Mouse (Mus musculus) small intestine, adult 2 months (tissue): Measurements from ENCODE around the gene Mcpt9. TPM values are rescaled to one million over a fixed set of nuclear protein-coding genes. Genes with fewer than 3 reads are reported as not detected.
"Not testable (repeated sequence)": the region's sequence is repeated elsewhere in the genome, so short reads cannot be mapped to it uniquely, and the experiment has no call there.

Experiments
- H3K27ac ChIP-seq: fragments of 200-500 bp; 2 replicates; pipeline ENCODE4 v1.5.1; 2012; ENCODE audit warnings: low read depth, low read length, control low read depth, inconsistent platforms; ENCODE audit not compliant: insufficient read depth
- H3K27me3 ChIP-seq: fragments of 200-500 bp; 2 replicates; pipeline ENCODE4 v1.6.1; 2012; ENCODE audit warnings: mild to moderate bottlenecking, moderate library complexity, low read length, inconsistent platforms; ENCODE audit not compliant: control insufficient read depth, insufficient read depth
- H3K36me3 ChIP-seq: fragments of 200-500 bp; 2 replicates; pipeline ENCODE4 v1.6.1; 2012; ENCODE audit warnings: mild to moderate bottlenecking, low read length, control low read depth, inconsistent platforms; ENCODE audit not compliant: control insufficient read depth, insufficient read depth
- H3K4me1 ChIP-seq: fragments of 200-500 bp; 2 replicates; pipeline ENCODE4 v1.6.1; 2012; ENCODE audit warnings: low read length, inconsistent platforms, mixed read lengths; ENCODE audit not compliant: control insufficient read depth, insufficient read depth, insufficient read length
- H3K4me3 ChIP-seq: fragments of 200-500 bp; 2 replicates; pipeline ENCODE4 v1.5.1; 2012; ENCODE audit warnings: low read depth, mild to moderate bottlenecking, control low read depth, inconsistent platforms, low read length, moderate library complexity
- CTCF ChIP-seq: fragments of 200-500 bp; IDR thresholded peaks from 2 replicates; pipeline ENCODE4 v1.5.1; 2012; ENCODE audit warnings: low read depth, mild to moderate bottlenecking, control low read depth, inconsistent platforms, low read length, moderate library complexity, mixed read lengths; ENCODE audit not compliant: insufficient replicate concordance, insufficient read length; ENCODE audit errors: extremely low read depth
- POLR2A ChIP-seq: fragments of 200-500 bp; IDR thresholded peaks from 2 replicates; pipeline ENCODE4 v1.6.1; 2012; ENCODE audit warnings: low read depth, mild to moderate bottlenecking, control low read depth, inconsistent platforms, low read length, moderate library complexity
- WGBS: fragments of 180-500 bp; shearing (Covaris S2); methylation state at CpG from one replicate; pipeline ENCODE4 v1.1.7; 2018; 5-methylcytosine and 5-hydroxymethylcytosine counted together
- polyA plus RNA-seq: library from polyadenylated mRNA; depleted of rRNA; stranded (reverse); fragments of >200 nt; gene quantifications from 2 replicates; pipeline ENCODE4 v1.2.3, GENCODE M21; 2012; rRNA removed

The Mcpt9 gene
- polyA plus RNA-seq, 1 experiment: not detected

DNA sequence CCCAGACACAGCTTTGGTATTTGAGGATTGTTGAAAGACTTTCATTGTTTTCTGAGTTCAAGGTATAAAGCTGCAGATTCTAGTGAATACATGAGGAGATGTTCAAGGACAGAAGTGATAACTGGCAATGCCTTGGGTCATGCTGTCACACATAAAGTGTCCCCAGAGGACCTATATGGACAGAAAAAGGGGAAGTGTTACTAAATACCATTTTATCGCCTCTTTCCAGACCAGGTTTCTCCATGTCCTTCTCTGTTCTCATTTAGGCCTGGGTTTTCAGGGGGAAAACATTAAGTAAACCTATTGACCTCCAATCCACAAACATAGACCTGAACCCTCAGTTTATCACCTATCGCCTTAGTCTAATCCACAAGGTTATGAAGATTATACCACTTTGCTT lies 16.4 kb downstream of the Mcpt9 start:
- WGBS: 89% methylated on average over 2 of the region's 2 CpGs

DNA sequence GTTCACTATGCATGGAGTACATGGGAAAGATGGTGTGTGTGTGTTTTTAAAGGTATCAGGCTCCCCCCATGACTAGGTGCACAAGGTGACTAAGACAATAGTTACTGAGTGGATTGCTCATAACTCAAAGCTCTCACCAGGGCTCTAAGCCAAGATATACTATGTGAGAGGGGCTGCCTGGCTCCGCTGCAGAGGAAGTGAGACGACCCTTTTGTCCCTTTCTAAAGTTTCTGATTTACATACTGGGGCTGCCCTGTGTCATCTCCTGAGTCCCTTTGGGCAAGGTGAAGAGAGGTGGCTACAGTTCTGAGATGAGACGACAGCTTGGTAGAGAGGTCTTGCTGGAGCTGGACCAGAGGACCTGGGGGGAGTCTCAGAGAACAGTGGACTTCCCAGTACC lies 17.1 kb downstream of the Mcpt9 start:
- no peak overlapping the region for H3K27ac ChIP-seq
- H3K4me3 ChIP-seq: no peak overlapping the region
- no peaks in the 10 kb centered on the region for H3K27me3 ChIP-seq
- H3K4me1 ChIP-seq: no peaks in the 10 kb centered on the region
- whole genome bisulfite sequencing: 77% methylated on average over 3 of the region's 3 CpGs
- TF ChIP-seq POLR2A: no peak
- TF ChIP-seq CTCF: no peak
- H3K36me3 ChIP-seq: no peaks in the 10 kb centered on the region

More for the DNA sequence above, 16.4 kb downstream of the Mcpt9 start:
- Histone ChIP-seq H3K27me3 (no peaks in the 10 kb centered on the region), H3K4me3 (no peak overlapping the region), H3K36me3 (no peaks in the 10 kb centered on the region), H3K27ac (no peak overlapping the region), H3K4me1 (no peaks in the 10 kb centered on the region)
- TF ChIP-seq CTCF: no peak
- TF ChIP-seq POLR2A: no peak

DNA sequence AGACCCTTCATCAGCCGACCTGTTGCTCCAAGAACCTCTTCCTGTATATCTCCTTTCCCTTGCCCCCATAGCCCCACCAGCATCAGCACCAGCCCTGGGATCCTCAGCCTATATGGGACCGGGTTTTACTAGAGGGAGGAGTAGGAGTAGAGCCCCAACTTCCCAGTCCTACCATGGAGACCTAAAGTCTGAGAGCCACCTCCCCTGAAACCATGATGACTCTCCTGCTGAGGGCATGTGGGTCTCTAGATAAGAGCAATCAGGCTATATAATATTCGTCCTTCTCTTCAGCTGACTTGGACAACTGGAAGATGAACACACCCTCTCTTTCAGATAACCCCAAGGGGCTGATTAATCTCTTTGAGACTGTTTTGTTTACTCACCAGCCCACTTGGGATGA lies 42.8 kb downstream of the Mcpt9 start:
- H3K4me1 ChIP-seq, H3K27ac ChIP-seq, H3K4me3 ChIP-seq, H3K36me3 ChIP-seq, H3K27me3 ChIP-seq: not testable (repeated sequence)
- 64% methylated on average over 2 of the region's 3 CpGs for WGBS

Other genes with a start within 250 kb of the Mcpt9 start
- gene Adcy4, start 246.4 kb downstream of the Mcpt9 start, polyA plus RNA-seq: 3.3 and 6.1 TPM in 2 replicates
- gene Ripk3, start 241.6 kb downstream of the Mcpt9 start, polyA plus RNA-seq: 24.7 and 42.1 TPM in 2 replicates
- 5.8 and 7.6 TPM in 2 replicates for gene Nfatc4, start 207.4 kb downstream of the Mcpt9 start, polyA plus RNA-seq
- 1.4 and 1.8 TPM in 2 replicates for gene Nynrin, start 176.5 kb downstream of the Mcpt9 start, polyA plus RNA-seq
- gene Cbln3, start 146.1 kb downstream of the Mcpt9 start, polyA plus RNA-seq: 0.56 and 0.61 TPM in 2 replicates
- gene Khnyn, start 145.5 kb downstream of the Mcpt9 start, polyA plus RNA-seq: 12.6 and 32.7 TPM in 2 replicates
- gene Sdr39u1, start 130.2 kb downstream of the Mcpt9 start, polyA plus RNA-seq: 17.8 and 34.0 TPM in 2 replicates
- 0.60 TPM in 1 of 2 replicates, not detected in the other for gene Cma1, start 85.8 kb downstream of the Mcpt9 start, polyA plus RNA-seq
- 0.86 TPM in 1 of 2 replicates, not detected in the other for gene Cma2, start 79.5 kb downstream of the Mcpt9 start, polyA plus RNA-seq
- 3.0 and 11.6 TPM in 2 replicates for gene Mcpt1, start 12.5 kb downstream of the Mcpt9 start, polyA plus RNA-seq
- 0.93 and 1.7 TPM in 2 replicates for gene Mcpt2, start 11.5 kb upstream of the Mcpt9 start, polyA plus RNA-seq
- gene Mcpt4, start 31.8 kb upstream of the Mcpt9 start, polyA plus RNA-seq: 0.14 and 0.34 TPM in 2 replicates
- gene Mcpt8, start 54.8 kb upstream of the Mcpt9 start, polyA plus RNA-seq: not detected in 2 replicates
- 0.25 TPM in 1 of 2 replicates, not detected in the other for gene Ctsg, start 72.1 kb upstream of the Mcpt9 start, polyA plus RNA-seq
- not detected in 2 replicates for gene Gzme, start 90.1 kb upstream of the Mcpt9 start, polyA plus RNA-seq
- not detected in 2 replicates for gene Gzmd, start 102.1 kb upstream of the Mcpt9 start, polyA plus RNA-seq
- not detected in 2 replicates for gene Gzmg, start 129.1 kb upstream of the Mcpt9 start, polyA plus RNA-seq
- gene Gzmn, start 144.1 kb upstream of the Mcpt9 start, polyA plus RNA-seq: not detected in 2 replicates
- not detected in 2 replicates for gene Gzmf, start 180.9 kb upstream of the Mcpt9 start, polyA plus RNA-seq
- not detected in 2 replicates for gene Gzmc, start 204.2 kb upstream of the Mcpt9 start, polyA plus RNA-seq
- gene Gzmb, start 231.8 kb upstream of the Mcpt9 start, polyA plus RNA-seq: 11.1 and 12.3 TPM in 2 replicates